Mouse (Mus musculus): ENCODE measurements around the gene Nrxn1.
A peak's percentile ranks its signal among the peaks of the same experiment; 100 is the strongest.

The Nrxn1 gene

DNA sequence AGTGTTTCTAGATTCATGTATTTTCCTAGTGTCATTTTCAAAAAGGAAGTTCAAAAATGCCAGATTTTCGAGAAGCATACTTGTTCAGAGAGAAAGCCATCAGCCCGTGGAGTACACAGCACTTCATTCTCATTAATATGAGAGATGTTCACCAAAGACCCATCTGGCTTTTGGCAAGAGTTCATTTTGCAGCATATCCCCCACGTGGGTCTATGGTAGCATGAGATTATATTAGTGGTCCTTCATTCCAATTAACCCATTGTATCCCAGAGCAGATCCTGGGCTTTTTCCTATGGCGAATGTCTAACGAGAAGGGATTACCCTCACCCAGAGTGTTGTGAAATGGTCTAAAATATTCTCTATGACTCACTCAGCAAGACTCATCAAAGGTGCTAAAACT lies 1032.0 kb downstream of the Nrxn1 start:
- DNase-seq = peak; percentile 89 to 90

DNA sequence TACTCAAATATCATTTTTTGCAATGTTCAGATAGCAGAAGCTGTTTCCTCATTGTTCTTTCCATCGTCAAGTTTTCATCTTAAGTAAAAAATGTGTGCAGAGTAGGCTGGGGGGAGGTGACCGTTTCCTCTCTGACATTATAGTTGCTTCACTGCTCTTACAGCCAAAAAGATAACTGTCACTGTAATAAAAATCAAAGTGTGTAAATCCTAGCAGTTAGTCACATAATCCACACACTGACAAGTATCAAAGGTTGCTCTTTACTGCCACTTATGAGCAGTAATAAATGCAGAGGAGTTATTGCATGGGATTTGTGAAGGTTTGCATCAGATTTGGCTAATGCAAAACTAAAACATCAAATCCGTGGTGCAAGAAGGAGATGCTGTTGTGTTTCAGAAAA lies 1032.7 kb downstream of the Nrxn1 start:
- DNase-seq = peak in 1 of 2 experiments; percentile 20

DNA sequence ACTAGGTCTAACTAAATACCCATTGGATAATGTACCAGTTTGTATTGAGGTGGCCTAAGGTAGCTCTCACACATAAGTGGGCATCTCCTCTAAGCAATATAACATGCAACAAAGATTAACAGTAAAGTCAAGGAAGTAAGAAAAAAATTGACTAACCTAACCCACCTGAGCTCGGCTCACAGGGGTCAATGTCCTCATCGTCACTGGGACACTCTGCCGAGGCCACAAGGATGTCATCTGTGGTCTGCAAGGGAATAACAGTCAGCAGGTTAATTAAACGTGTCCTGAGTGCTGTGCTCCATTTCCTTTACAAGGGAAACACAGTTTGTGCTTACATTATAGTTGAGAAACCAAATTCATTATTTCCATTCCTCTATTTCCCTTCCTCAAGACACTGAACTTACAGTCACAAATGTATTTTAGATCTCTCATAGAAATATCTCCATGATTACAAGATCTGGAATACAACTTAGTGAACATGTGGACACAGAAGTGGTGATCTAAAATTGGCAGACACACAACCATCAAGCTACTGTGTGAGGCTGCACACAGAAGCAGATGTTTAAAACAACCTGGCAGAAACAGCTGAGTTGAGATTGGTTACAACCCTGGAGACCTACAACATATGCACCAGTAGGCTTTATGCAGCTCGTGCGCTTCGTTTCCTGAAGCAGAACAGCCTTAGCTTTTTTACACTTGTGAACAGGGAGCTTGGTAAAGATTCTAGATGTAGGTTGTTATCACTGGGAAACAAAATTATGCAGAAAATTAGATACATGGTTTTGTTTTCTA lies 1033.4 kb downstream of the Nrxn1 start:
- peak in 1 of 2 experiments; percentile 21 for DNase-seq

DNA sequence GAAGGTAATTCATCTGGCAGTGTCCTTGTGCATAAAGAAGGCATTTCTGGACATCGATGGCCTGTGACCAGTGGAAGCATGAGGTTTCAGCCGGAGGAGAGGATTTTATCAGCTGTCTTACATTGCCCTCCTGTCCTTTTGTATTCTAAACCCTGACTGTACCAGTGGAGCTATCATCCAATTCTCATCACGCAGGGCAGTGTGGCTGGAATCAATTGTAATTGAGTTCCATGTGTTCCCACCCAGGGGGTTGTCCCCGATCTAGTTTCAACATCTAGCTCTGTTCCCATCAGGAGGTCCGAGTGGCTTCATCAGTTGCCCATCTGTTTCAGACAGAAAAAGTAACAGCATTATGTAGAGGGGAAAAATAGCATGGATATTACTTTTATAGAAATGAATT lies 1038.6 kb downstream of the Nrxn1 start:
- DNase-seq = peak; percentile 88 to 94

DNA sequence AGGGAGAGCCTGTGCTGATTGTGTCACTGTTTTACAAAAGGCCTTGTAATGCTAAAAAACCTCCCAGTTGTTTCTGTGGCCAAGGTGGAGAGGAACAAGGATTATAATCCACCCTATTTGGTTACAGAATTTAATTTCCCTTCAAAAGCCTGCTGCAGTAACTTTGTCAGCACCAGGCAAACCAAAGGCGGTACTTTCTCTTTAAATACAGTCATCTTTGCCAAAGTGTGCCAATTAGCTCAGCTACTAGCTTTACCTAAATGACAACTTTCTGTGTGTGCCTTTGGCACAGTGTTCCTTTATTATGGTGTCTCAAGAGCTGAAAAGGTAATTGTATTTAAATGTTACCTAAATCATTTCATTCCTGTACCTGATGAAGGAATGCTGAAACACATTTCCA lies 1053.6 kb downstream of the Nrxn1 start:
- DNase-seq = no peak

DNA sequence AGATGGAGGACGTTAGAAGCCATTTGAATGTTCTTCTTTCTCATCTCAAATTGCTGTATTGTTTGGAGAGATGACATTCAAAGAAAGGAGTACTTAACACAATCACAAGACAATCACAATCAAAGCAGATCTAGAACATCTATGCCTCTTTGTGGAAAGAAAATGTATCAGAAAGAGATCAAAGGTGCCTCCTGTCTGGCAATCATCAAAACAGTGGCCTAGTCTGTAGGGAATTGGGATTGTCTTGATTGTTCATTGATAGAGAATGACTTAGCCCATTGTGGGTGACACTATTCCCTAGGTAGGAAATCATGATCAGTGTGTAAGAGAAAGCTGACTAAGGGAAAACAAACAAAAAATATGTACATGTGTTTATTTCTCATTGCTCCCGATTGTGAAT lies 1060.5 kb downstream of the Nrxn1 start:
- no peak for DNase-seq

DNA sequence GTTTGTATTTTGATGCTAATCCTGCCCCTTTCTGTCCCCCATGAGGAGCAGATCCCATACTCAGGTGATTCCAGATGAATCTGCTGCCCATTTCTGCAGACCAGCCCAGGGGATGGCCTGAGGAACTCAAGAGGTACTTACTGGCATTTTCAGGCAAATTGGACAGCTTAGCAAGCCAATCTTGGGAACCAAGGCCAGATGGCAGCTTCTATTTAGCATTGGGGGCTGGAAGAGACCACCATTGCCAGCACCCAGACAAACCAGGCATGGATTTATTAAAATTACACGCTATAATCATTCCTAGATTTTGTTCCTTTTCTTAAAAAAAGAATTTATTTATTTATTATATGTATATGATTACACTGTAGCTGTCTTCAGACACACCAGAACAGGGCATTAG lies 1076.2 kb downstream of the Nrxn1 start:
- peak; percentile 43 to 51 for DNase-seq

DNA sequence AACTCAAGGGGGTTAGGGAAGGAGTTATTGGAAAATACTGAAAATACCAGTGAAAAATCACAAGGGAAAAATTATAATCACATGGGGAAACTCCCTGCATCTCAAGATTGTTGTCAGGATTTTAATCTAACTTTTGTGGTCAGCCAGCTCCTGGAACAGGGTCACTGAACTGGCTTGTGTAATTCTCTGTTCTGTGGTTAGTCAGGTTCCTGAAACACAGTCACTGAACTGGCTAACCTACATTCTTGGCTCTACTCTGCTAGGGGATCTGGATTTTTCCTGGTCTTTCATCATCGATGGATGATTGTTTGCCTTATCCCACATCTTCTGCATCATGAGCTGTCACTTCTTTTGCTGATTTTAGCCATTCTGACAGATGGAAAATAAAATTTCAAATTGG lies 1081.1 kb downstream of the Nrxn1 start:
- no peak for DNase-seq

DNA sequence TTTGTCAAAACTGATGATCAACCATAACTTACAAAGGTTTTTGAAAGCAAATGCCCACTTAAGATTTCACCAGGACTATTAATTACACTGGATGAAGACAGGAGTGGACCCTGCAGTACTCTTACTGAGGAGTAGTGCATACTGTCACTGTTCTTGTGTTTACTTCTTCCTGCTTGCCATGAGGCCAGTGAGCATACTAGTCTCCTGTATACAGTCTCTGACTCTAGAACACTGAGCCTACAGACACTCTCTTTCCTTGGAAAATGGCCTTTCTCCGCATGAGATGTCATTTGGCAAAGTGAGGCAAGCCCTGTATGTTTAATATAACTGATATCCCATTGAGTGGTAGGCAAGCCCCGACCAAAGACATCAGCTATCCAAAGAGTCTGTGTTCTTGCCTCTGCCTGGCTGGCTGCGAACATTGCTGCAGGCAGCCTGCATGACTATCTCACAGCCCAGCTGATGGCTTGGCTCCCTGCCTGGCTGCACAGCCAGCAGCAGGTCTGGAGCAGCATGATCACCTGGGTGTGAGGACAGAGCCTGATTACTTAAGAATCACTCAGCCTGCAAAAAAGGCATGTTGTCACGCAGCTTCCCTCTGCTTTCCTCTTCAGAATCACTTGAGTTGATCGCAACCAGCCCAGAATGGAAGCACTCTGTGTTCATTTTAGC lies 1085.3 kb downstream of the Nrxn1 start:
- DNase-seq = peak; percentile 89 to 90

DNA sequence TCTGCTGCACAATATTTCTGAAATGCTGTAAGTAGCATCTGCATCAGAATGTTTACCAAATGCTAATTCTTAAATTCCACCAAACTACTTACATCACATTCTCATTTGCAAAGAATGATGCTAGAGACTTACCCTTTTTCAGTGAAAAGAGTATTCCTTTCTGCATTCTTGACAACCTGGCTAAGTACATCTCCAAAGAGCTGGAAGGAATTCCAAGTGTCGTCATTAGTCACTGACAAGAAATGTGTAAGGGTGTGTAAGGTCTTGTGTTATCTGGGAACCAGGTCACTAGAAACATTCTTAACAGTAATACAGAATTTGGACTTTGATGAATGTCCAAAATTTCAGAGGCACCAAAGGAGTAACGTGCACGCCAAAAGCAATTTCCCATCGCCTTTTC lies 1102.2 kb downstream of the Nrxn1 start:
- DNase-seq = no peak

All from cerebellum, postnatal 10 days (tissue).